In the genomic region with DNA sequence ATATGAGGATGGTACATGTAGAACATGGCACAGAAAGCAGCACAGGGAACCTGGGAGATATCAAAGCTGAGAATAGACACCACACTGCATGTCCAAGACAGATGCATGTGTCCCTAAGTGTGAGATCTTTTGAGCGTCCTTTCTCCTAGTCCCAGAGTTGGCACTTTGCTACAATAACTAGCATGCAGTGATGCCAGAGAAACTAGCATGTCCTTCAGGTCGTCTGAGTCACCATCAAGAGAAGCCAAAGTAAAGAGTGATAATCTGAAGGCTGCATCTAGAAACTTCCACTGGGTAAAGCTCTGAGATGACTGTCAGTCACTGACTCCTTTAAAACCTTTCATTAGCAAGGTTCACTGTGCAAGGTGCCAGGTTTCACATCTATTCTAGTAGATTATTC, we compare ENCODE assay signal across 30 mouse cellular contexts. TPM values are rescaled to one million over a fixed set of nuclear protein-coding genes. Genes with fewer than 3 reads are reported as not detected.
DNase-seq lines count a peak whose midpoint lies in the region; ATAC-seq lines count a peak whose summit lies in the region.
"Had no signal": no experiment of that assay in that cellular context is flagged by ENCODE, and none has a peak within 500 bp of the region (broad histone marks: within the 10 kb centered on the region; RNA-seq: fewer than 3 reads in every experiment).

No protein-coding gene starts in this region.

- no peak overlapping the region for H3K27ac ChIP-seq in forebrain, embryonic 11.5 days (ENCODE audit: low read depth, low read length)
- no peak overlapping the region for H3K27ac ChIP-seq in forebrain, embryonic 13.5 days
- no peak overlapping the region for H3K27ac ChIP-seq in intestine, embryonic 14.5 days (ENCODE audit: low read depth)
- no peak overlapping the region for H3K27ac ChIP-seq in intestine, embryonic 15.5 days
- H3K27ac ChIP-seq: forebrain, embryonic 10.5 days; forebrain, embryonic 15.5 days; heart, adult 2 months; heart, embryonic 15.5 days; hindbrain, embryonic 14.5 days; hindbrain, postnatal 0 days; kidney, embryonic 15.5 days had no signal

- no peaks in the 10 kb centered on the region for H3K9me3 ChIP-seq in forebrain, embryonic 11.5 days (ENCODE audit: control insufficient read depth, low read length)
- H3K9me3 ChIP-seq in forebrain, embryonic 13.5 days (replicated peaks) = no peaks in the 10 kb centered on the region
- H3K9me3 ChIP-seq in intestine, embryonic 14.5 days (ENCODE audit: control insufficient read depth, low read length) = no peaks in the 10 kb centered on the region
- no peaks in the 10 kb centered on the region for H3K9me3 ChIP-seq in intestine, embryonic 15.5 days
- H3K9me3 ChIP-seq: forebrain, embryonic 10.5 days; forebrain, embryonic 15.5 days; G1E; heart, embryonic 12.5 days; heart, embryonic 15.5 days; kidney, embryonic 15.5 days had no signal

- H3K27me3 ChIP-seq in forebrain, embryonic 11.5 days (ENCODE audit: control insufficient read depth, insufficient read depth, low read length) = no peaks in the 10 kb centered on the region
- H3K27me3 ChIP-seq in forebrain, embryonic 13.5 days = no peaks in the 10 kb centered on the region
- no peaks in the 10 kb centered on the region for H3K27me3 ChIP-seq in intestine, embryonic 14.5 days (replicated peaks; ENCODE audit: control insufficient read depth, insufficient read depth, low read length)
- H3K27me3 ChIP-seq in intestine, embryonic 15.5 days (replicated peaks) = no peaks in the 10 kb centered on the region
- H3K27me3 ChIP-seq: CH12.LX; forebrain, embryonic 15.5 days; heart, embryonic 12.5 days; heart, embryonic 15.5 days; kidney, embryonic 15.5 days had no signal

- no peak overlapping the region for H3K4me3 ChIP-seq in forebrain, embryonic 11.5 days (ENCODE audit: low read depth, low read length)
- no peak overlapping the region for H3K4me3 ChIP-seq in forebrain, embryonic 13.5 days
- no peak overlapping the region for H3K4me3 ChIP-seq in intestine, embryonic 14.5 days (ENCODE audit: low read depth, low read length)
- no peak overlapping the region for H3K4me3 ChIP-seq in intestine, embryonic 15.5 days (replicated peaks)
- H3K4me3 ChIP-seq: forebrain, embryonic 10.5 days; forebrain, embryonic 15.5 days; heart, adult 2 months; heart, embryonic 12.5 days; heart, embryonic 15.5 days; kidney, embryonic 15.5 days had no signal

- 71% methylated on average over 2 of the region's 2 CpGs for WGBS in forebrain, embryonic 11.5 days
- 71% methylated on average over 2 of the region's 2 CpGs for WGBS in forebrain, embryonic 13.5 days
- WGBS in intestine, embryonic 14.5 days = 61% methylated on average over 2 of the region's 2 CpGs
- 74% methylated on average over 2 of the region's 2 CpGs for WGBS in intestine, embryonic 15.5 days

- H3K9ac ChIP-seq in forebrain, embryonic 11.5 days (ENCODE audit: low read length) = no peak overlapping the region
- H3K9ac ChIP-seq in forebrain, embryonic 13.5 days = no peak overlapping the region
- H3K9ac ChIP-seq in intestine, embryonic 14.5 days (ENCODE audit: low read length) = no peak overlapping the region
- H3K9ac ChIP-seq in intestine, embryonic 15.5 days = no peak overlapping the region
- H3K9ac ChIP-seq: forebrain, embryonic 15.5 days; heart, embryonic 12.5 days; heart, embryonic 15.5 days; hindbrain, embryonic 14.5 days; kidney, embryonic 15.5 days had no signal

- no peaks in the 10 kb centered on the region for H3K4me1 ChIP-seq in forebrain, embryonic 11.5 days (replicated peaks; ENCODE audit: control insufficient read depth, insufficient read depth, low read length)
- H3K4me1 ChIP-seq in forebrain, embryonic 13.5 days = no peaks in the 10 kb centered on the region
- H3K4me1 ChIP-seq in intestine, embryonic 14.5 days (replicated peaks; ENCODE audit: control insufficient read depth, insufficient read depth, low read length) = peaks cover 15% of the 10 kb centered on the region
- H3K4me1 ChIP-seq in intestine, embryonic 15.5 days (replicated peaks) = peaks cover 13% of the 10 kb centered on the region; the same call in 1 of the 2 replicates
- H3K4me1 ChIP-seq: forebrain, embryonic 10.5 days; forebrain, embryonic 15.5 days; heart, embryonic 15.5 days; kidney, embryonic 15.5 days had no signal

- peak; percentile 30 to 76 for DNase-seq in adrenal gland, adult (ENCODE audit: inconsistent age in 2 of 2, low spot score in 1 of 2)
- DNase-seq in adrenal gland, adult 18-20 months (ENCODE audit: low spot score in 2 of 2) = no peak
- peak; percentile 27 for DNase-seq in forebrain, embryonic 11.5 days (ENCODE audit: low spot score)
- peak; percentile 28 for DNase-seq in intestine, embryonic 14.5 days (ENCODE audit: low spot score)
- DNase-seq in adrenal gland, postnatal 14 days = peak; percentile 29
- DNase-seq in cerebellum, adult 18-20 months = no peak
- DNase-seq: B cell, adult 2 months; cerebellum, adult 11 months; cerebellum, adult 8-10 months; cerebellum, postnatal 10 days; cerebellum, postnatal 36 days; embryo, embryonic 11 days; gastrocnemius, postnatal 25 days; heart, adult 2 months; heart, postnatal 14 days; heart, postnatal 4 days; kidney, adult 11 months; kidney, adult 8-10 months had no signal

- no peak overlapping the region for H3K4me2 ChIP-seq in forebrain, embryonic 11.5 days (ENCODE audit: low read depth, low read length, severe bottlenecking)
- H3K4me2 ChIP-seq in forebrain, embryonic 13.5 days = no peak overlapping the region
- no peak overlapping the region for H3K4me2 ChIP-seq in intestine, embryonic 14.5 days (ENCODE audit: low read length)
- H3K4me2 ChIP-seq in intestine, embryonic 15.5 days (replicated peaks) = no peak overlapping the region
- H3K4me2 ChIP-seq: forebrain, embryonic 15.5 days; heart, embryonic 12.5 days; heart, embryonic 15.5 days; hindbrain, embryonic 14.5 days; kidney, embryonic 15.5 days had no signal

- no peak for ATAC-seq in forebrain, embryonic 11.5 days (replicated peaks; ENCODE audit: low FRiP score)
- ATAC-seq in forebrain, embryonic 13.5 days = no peak
- no peak for ATAC-seq in intestine, embryonic 14.5 days (replicated peaks; ENCODE audit: low FRiP score, low TSS enrichment, low read depth)
- no peak for ATAC-seq in intestine, embryonic 15.5 days
- ATAC-seq: forebrain, embryonic 15.5 days; inflammation-experienced regulatory T-cells, adult 6 months had no signal

- H3K36me3 ChIP-seq in forebrain, embryonic 11.5 days (ENCODE audit: control insufficient read depth, insufficient read depth, low read length) = no peaks in the 10 kb centered on the region
- H3K36me3 ChIP-seq in forebrain, embryonic 13.5 days (ENCODE audit: poor library complexity, severe bottlenecking) = no peaks in the 10 kb centered on the region
- no peaks in the 10 kb centered on the region for H3K36me3 ChIP-seq in intestine, embryonic 14.5 days (ENCODE audit: control insufficient read depth, insufficient read depth, low read length)
- H3K36me3 ChIP-seq in intestine, embryonic 15.5 days = no peaks in the 10 kb centered on the region
- H3K36me3 ChIP-seq: forebrain, embryonic 10.5 days; forebrain, embryonic 15.5 days; G1E; heart, embryonic 12.5 days; heart, embryonic 15.5 days; kidney, embryonic 15.5 days had no signal

RNA-seq across cellular contexts. Expression of gene Thbs2, which starts 7.9 kb away (rescaled TPM):
- total RNA-seq in adrenal gland, adult 18-20 months (2021) = 1 to 10 TPM; 2.6 to 3.4 TPM
- polyA plus RNA-seq in forebrain, embryonic 11.5 days (2014; fragmentation: Nextera tagmentation; extraction: Ambion mirVana) = 2.4 and 4.7 TPM in 2 replicates
- 0.22 and 0.37 TPM in 2 replicates for polyA plus RNA-seq in forebrain, embryonic 13.5 days (2015; fragmentation: Nextera tagmentation; extraction: Ambion mirVana)
- polyA plus RNA-seq in intestine, embryonic 14.5 days (2014; fragmentation: Nextera tagmentation; extraction: Ambion mirVana) = 55.6 and 59.1 TPM in 2 replicates
- 49.5 and 54.1 TPM in 2 replicates for polyA plus RNA-seq in intestine, embryonic 15.5 days (2015; fragmentation: Nextera tagmentation; extraction: Ambion mirVana)
- 6.4 and 10.5 TPM in 2 replicates for total RNA-seq in adrenal gland, postnatal 14 days (2021)
- polyA plus RNA-seq: G1E had no signal

Comparison
In these comparisons a context has a peak if more than half of its experiments do, and no peak if none do; other contexts are left out.
1. DNase-seq: peak in adrenal gland, adult (2 of 2), forebrain, embryonic 11.5 days (single experiment), intestine, embryonic 14.5 days (single experiment) and adrenal gland, postnatal 14 days (single experiment); none in adrenal gland, adult 18-20 months (0 of 2) and cerebellum, adult 18-20 months (0 of 2).